Mouse (Mus musculus): ENCODE results near the gene Col4a3. TPM values are rescaled to one million over a fixed set of nuclear protein-coding genes. Genes with fewer than 3 reads are reported as not detected.

The Col4a3 gene
- polyA plus RNA-seq, 1 experiment from 2014 or later, result 0.20 TPM

DNA sequence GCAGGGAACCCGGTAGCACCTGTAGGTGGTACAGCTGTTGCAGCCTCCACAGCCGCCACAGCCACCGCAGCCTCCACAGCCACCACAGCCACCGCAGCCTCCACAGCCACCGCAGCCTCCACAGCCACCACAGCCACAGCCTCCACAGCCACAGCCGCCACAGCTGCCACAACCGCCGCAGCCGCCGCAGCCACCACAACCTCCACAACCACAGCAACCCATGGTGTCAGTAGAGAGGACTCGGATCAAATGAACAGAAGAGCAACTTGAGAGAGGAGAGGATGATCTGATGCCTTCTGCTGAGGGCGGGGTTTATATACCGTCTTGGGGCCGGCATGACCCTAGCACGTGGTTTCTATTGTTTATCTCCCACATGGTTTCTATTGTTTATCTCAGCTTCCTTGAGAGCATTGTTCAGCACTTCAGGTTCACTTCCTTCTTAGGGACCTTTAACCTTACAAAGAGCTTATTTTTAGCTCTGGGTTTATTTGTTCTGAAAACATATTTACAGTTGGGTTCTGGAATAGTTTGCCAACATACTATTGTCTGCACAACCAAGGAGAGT is 184.4 kb downstream of the Col4a3 start, which contains the start of gene Gm47791:
Gm47791 (minus strand) TSS at position 222 of the 565 bp plus-strand sequence.
- WGBS, result 83% methylated on average over 15 of the region's 15 CpGs
- H3K9me3 ChIP-seq, result no peaks in the 10 kb centered on the region
- H3K36me3 ChIP-seq, result no peaks in the 10 kb centered on the region
- H3K4me1 ChIP-seq, result peaks cover 12% of the 10 kb centered on the region
- H3K27me3 ChIP-seq (ENCODE audit: insufficient read depth, poor library complexity, severe bottlenecking), result no peaks in the 10 kb centered on the region
- H3K4me3 ChIP-seq, result no peak within 1 kb of the TSS
- no peak for DNase-seq (ENCODE audit: low spot score)
- H3K27ac ChIP-seq, result no peak within 1 kb of the TSS

Other genes starting within 250 kb of the Col4a3 start
- 0.36 TPM in 2 replicates for gene Col4a4, start 72 bp upstream of the Col4a3 start, polyA plus RNA-seq (2016; fragmentation: Nextera tagmentation; extraction: Ambion mirVana)
- 197 TPM in 2 replicates for gene Mff, start 138.0 kb downstream of the Col4a3 start, polyA plus RNA-seq (2016; fragmentation: Nextera tagmentation; extraction: Ambion mirVana)
- gene Tm4sf20, start 181.5 kb downstream of the Col4a3 start, polyA plus RNA-seq (2016; fragmentation: Nextera tagmentation; extraction: Ambion mirVana), result not detected in 2 replicates
- not detected in 2 replicates for gene Gm47791, start 184.3 kb downstream of the Col4a3 start, polyA plus RNA-seq (2016; fragmentation: Nextera tagmentation; extraction: Ambion mirVana)

Data from heart, embryonic 10.5 days (tissue).